Mouse (Mus musculus) monocyte, adult 5-6 weeks (primary cell): ENCODE measurements around the gene Supt20. TPM values are rescaled to one million over a fixed set of nuclear protein-coding genes. Genes with fewer than 3 reads are reported as not detected.
"Not testable (repeated sequence)": the region's sequence is repeated elsewhere in the genome, so short reads cannot be mapped to it uniquely, and the experiment has no call there.

Experiments used
- ATAC-seq: fragments of 153-309, 156-312 bp; replicated peaks from 2 replicates; pipeline ENCODE4 v1.8.0; 2017; ENCODE audit warnings: mild to moderate bottlenecking; ENCODE audit not compliant: low TSS enrichment, insufficient number of reproducible peaks, severe bottlenecking, poor library complexity, low FRiP score
- total RNA-seq: library from RNA; stranded (forward); fragments of 200-1000, 200-491, 200-594 nt; gene quantifications from 3 replicates; pipeline ENCODE4 v1.2.3, GENCODE M21; 2017

Gene Supt20
- total RNA-seq, 1 experiment from 2014 or later, result 61.8 TPM

DNA sequence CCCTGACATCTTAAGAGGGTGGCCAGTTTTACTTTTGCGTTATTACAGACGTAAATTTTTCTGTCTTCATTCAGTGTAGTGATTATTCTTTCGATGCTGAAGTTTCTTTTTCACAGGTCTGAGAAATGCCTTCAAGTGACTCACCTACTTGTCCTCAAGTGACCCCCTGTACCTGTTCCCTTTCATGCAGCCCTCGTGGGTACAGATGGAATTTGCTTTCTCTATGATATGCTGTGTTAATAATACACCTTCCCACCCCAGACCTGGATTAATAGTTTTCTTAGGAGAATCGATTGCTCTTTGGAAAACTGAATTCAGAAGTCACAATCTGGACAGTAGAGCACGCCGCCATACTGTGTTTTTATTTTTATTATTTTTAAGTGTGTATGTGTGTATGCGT lies 44.7 kb downstream of the Supt20 start:
- no peak for ATAC-seq

DNA sequence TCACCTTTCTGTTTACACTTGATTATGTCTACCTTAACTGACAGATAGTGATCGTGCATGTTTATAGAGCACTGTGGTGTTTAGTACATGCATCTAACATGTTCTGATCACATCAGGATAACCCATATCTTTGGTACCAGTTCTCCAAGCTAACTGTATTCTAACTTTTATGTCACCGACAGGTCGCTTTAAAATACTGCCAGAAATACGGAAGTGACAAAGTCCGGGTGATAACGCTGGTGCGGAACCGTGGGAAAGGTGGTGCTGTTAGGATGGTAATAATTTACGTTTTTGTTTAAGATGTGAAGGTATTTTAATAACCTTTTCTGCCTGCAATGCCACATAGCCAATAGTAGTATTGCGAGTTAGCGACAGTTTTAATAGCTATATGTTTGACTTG lies 49.4 kb downstream of the Supt20 start:
- no peak for ATAC-seq

DNA sequence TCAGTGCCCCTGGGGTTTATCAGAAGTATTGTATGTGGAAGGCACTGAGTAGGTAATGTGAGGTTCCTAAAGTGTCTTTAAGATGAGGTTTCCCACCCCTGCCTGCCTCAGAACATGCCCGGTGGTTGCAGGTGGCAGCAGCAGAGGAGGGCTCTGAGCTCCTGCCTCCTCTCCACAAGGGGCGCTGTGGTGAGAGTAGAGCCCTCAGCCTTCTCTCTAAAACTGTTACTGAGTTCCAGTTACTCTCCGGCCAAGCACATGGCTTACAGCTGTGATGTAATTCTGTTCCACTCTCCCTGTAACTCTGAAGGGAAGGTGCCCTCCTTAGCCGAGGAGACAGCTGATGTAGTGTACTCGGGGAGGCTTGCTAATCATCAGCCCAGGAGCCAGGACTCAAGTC lies 53.2 kb downstream of the Supt20 start:
- ATAC-seq, result no peak

DNA sequence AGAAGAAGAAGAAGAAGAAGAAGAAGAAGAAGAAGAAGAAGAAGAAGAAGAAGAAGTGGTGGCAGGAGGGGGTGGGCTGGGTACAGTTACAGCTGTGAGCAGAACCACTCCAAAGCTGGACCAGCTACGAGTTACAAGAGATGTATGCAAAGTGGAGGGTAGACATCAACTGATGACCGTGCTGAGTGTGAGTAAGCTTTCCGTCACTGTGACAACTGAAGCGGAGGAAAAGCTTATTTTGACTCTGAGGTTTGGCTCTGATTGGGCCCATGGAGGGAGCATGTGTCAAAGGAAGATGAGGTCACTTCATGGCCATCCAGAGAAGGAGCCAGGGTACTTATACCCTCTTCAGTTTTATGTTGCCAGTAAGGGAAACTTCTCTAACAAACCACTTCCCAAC lies 60.8 kb downstream of the Supt20 start:
- no peak for ATAC-seq

DNA sequence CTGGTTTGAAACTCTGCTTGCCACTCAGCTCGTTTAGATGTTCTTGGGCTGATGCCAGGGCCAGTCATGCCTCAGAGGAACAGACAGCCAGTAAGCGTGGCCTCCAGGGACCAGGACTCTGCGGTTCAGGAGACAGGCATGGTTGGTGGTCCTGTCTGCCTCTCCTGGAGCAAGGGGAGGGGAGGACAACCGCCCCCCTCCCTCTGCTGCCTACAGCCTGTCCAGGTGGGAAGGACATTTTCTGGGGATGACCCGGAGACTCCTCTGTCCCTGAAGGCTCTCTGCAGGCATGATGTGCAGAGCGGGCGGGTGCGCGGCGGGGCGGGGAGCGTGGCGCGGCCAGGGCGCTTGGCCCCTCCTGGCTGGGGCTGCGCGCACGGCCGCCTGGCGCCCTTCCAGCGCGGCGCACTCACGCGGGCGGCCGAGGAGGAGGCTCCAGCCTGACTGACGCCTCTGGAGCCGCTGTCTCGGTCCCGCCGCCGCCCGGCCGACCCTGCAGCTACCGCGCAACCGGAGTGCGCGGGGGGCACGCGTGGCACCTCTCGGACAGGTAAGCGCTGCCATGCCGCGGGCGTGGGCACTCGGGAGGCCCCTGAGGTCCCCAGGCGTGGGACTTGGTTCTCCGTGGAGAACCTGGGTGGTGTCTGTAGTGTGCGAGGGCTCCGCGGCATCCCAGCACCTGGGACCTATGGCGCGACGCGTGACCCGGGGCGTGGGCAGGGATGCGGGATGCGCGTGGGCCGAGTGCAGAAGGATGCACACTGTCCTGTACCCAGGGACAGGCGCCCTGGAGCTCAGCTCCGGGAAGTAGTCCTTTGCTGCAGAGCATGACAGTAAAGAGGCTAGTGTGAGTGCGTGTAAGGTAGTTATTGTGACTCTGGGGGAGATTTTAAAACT lies 62.8 kb downstream of the Supt20 start, which contains the start of gene Smad9:
TSS of gene Smad9 (plus strand) at position 438 of the 897 bp plus-strand sequence.
- ATAC-seq, result no peak

DNA sequence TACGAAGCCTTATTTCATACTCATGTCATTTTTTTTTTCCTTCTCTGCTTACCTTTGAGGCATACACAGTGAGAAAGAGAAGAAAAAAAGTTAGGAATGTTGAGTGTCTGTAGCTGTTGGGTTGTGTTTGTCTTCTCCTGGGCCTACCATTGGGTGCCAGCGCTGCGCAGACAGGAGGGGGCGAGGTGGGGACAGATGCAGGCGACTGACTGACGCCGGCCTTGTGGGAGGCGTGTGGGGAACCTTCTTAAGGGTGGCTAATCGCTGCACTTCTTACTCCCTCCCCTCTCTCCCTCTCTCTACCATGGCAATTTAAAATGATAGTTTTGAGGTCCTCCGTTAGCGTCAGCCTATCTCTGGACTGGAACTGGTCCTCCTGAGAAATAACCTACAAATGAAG lies 63.5 kb downstream of the Supt20 start:
- no peak for ATAC-seq

DNA sequence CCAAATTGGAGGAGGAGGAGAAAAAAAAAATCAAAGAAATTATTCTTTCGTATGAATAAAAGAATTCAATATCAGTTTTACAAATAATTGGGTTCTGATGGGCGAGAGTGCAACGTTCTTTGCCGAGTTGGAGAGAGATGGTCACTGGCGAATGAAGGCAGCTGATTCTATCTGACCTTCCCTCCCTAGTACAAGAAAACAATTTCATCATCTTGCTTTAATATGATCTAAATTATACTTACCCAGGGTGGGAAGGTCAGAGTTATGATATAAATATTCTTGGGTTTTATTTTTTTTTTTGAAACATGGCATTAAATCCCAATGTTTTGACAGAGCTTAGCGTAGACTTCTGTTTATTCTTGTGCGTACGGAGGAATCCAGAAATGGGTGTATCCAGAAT lies 64.8 kb downstream of the Supt20 start:
- ATAC-seq, result no peak

DNA sequence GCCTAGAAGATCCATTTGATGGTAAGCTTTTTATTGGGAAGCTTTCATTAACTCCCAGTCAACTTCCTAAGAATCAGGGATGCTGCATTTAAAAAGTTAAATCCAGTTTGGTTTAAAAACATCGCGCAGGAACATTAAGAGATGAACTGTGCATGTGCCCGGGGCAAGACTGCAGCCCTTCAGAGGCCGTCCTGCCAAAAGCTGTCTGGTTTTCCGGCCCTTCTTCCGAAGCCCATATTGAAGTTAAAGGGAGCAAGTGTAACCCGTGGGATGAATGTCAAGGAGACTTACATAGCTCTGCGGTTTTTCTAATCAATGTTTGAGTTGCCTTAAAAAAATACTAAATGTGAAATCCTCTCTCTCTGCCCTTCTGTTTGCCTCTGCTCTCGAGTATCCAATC lies 66.6 kb downstream of the Supt20 start:
- no peak for ATAC-seq

DNA sequence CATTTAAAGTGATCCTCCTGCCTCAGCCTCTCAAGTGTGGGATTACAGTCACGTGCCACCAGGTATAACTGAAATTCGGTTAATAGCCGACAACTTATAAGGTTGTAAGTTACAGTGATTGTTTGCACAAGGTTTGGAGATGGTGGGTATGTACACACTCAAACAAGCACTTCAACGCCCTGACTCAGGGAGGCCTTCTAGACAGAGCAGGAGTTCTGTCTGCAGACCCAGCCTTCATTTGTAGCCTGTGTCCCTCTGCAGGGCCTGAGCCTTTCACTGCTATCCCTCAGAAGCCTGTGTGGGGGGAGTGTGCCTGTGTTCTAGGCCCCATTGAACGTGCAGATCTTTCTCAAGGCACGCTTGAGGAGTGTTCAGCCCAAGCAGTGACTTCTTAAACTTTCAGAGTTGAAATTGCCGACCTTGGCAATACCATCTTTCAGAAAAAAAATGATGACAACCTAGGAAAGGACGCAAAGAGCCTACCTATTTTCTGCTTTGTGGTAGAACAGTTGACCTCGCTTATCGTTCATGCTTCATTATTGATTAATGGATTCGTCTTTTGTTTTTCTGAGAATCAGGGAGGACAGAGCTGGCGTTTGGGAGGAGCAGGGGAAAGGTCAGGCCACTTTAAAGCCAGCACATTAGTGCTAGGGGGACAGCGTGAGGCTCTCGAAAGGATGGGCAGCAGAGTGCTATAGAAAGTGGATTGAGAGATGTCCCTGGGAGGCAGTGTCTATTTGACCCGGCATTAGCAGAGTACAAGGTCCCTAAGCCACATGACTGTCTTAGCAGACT lies 67.9 kb downstream of the Supt20 start:
- ATAC-seq, result no peak

DNA sequence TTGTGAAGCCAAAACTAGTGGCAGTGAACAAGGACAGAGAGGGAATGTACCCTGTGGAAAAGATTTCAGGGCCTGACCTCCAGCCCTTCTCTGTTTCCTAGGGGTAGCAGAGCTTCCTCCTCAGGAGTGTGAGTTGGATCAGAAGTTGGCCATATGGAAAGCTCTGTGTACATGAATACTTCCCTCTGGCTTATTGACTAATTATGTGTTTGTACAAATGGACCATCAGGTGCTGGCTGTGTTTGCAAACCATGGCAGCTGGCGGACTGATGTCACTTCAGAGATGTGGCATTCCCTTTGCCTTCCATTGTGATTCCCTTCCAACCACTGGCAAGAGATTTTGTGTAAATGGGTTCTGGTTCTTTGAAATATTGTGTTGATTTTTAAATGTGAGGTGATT lies 68.7 kb downstream of the Supt20 start:
- no peak for ATAC-seq

DNA sequence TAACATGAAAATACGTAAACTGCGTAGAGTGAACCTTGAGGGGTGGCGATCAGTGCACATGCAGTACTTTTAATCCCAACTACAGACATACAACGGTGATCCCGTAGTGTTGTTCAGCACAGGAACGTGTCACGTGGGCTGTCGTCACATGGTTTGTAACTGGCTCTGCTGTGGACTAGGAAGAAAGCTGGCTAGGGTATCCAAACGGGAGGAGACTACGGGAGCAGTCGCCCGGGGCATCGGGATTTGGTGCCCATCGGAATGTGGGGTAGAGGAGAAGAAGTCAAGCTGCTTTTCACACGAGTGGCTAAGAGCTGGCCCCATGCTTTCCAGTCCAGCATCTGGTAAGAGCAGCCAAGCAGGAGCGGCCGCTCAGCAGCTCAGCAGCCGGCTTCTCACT lies 71.8 kb downstream of the Supt20 start:
- ATAC-seq, result no peak

DNA sequence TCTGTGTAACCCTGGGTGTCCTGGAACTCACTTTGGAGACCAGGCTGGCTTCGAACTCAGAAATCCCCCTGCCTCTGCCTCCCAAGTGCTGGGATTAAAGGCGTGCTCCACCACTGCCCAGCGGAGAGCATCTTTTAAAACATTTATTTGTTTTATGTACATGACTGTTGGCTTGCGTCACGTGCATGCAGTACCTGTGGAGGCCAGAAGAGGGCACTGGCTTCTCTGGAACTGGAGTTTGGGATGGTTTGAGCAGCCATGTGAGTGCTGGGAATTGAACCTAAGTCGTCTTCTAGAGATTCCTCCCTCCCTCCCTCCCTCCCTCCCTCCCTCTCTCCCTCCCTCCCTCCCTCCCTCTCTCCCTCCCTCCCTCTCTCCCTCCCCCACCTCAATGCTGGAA lies 72.9 kb downstream of the Supt20 start:
- not testable (repeated sequence) for ATAC-seq

DNA sequence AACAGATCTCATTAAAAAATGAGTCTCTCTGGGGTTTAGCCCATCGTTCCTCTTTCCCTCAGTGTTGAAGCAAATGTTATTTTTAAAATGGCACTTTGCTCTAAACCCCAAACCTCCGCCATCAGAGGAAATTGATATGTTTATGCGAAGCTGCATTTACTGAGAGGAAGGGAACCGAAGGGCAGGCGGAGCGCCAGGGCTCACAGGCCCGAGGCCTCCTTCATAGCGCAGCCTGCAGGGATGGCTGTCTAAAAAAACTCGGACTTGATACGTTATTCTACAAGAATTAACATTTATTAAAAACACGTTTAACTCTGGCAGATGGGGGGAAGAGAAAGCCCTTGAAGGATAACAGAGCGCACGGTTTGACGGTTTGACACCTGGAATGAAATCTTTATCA lies 73.4 kb downstream of the Supt20 start:
- ATAC-seq, result no peak

DNA sequence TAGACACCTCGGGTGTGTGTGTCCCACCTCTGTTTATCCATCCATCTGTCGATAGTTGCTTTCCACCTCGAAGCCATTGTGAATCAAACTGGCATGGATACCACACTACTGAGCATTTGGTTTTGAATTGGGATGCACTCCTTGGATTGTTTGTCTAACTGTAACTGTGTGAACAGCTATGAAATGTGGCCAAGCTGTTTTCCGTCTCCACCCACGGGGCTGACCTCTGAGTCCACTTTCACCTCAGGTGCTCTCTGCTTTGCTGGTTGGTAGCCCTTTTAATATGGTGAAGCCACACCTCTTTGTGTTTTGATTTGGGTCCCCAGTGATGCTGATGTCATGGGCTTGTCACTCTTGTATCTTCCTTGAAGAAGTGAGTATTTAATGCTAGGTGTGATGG lies 74.2 kb downstream of the Supt20 start:
- no peak for ATAC-seq

DNA sequence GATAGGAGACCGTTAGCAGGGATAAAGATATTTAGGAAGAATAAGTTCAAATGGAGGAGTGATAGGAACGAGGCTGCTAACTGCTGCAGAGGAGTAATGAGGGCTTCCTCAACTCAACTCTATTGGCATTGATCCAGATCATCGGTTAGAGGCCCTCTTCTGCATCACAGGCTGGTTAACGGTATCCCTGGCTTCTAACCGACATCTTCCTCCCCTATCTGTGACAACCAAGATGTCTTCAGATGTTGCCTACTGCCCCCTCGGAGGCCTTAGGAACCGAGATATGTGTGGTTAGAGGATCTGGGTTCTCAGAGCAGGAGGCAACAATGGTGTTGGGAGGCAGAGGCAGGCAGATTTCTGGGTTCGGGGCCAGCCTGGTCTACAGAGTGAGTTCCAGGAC lies 76.0 kb downstream of the Supt20 start:
- ATAC-seq, result no peak

DNA sequence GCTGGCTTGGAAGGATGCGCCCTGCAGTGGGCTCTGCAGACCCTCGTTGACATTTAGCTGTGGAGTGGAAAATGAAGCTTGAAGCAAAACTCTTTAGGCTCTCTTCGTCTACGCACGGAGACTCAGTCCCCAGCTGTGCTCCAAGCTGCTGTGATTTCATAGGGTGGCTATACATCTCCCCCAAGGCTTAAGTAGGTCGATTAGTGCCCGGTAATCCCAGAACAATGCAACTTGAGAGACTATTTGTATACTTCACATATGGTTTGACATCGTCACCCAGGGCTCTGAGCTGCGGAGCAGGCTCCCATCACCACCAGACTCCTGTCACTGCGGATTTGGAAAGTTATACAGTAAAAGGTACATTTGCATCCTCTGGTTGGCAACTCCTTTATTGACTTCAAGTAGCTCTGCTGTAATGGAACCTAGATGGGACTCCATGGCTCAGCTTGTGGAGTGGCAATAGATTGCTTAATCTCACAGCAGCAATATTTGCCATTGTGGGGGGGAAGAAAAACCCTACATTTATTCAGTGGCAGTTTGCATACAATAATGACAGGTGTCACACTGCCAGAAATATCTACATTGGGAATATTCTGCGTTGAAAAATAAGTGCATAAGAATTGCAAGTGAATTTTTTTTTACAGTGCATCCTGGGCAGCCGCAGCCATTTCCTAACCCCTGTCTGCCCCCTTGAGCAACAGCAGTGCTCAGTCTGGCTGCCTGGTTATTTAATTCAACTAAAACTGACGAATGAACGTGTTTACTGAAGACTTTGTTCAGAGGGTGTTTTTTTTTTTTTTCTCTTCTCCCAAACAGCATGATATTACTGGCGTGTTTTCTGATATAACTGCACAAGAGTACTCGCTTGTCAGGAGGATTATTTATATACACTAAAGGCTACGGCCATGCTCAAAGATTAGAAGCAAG lies 77.0 kb downstream of the Supt20 start:
- no peak for ATAC-seq

DNA sequence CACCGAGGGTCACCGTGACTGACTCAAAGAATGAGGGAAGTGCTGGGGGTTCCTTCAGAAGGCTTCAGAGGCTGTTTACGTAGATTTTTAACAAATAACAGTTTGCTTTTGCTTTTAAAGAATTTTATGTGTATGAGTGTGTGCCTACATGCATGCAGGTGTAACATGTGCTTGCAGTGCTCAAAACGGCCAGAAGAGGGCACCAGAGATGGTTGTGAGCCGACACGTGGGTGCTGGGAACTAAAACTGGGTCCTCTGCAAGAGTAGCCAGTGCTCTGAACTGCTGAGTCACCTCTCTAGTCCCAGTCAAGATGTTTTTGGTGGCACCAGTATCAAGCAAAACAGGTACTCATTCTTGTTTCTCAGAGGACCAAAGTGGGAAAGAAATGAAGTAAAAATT lies 81.0 kb downstream of the Supt20 start:
- ATAC-seq, result no peak

DNA sequence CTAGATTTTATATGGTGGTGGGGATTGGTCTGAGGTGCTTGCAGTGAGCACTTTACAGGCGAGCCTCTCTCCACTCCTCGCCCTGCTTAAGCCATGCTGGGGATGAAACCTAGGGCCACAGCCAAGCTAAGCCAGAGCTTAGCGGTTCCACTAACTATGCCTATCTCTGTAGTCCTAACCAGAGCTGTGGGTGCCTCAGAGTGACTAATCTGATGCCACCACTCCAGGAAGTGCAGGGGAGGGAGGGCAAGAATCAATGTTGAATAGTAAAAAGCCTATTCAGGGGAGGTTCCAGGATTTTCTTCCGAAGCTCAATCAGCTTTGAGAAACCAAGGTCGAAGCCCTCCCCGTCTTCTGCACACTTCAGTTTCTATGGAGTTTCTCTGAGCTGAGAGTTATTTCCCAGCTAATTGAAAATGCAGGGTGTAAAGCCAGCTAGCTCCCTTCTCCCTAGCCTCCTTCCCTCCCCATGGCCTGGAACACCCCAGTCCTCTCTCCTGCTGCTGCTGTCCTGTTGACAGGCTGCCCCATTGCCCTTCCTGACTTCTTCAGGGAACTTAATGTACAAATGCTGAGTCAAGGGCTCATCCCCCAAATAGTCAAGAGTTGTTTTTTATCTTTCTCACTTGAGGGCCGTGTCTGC lies 83.5 kb downstream of the Supt20 start:
- ATAC-seq, result no peak
